Mouse (Mus musculus) MEL (cell line): ENCODE measurements at regions not wholly inside any gene's neighbourhood (a gene's known extent, or its start where the extent isn't known, plus 50 kb on each side); places are given as distances from the start of the nearest gene placed in this dataset.

Experiments used
- DNase-seq: peaks from one replicate; pipeline ENCODE4 v3.0.0; 2011; ENCODE audit warnings: low read depth, low spot score
- H3K27ac ChIP-seq: 2 replicates; pipeline ENCODE4 v1.5.1; 2012; ENCODE audit warnings: low read depth, mild to moderate bottlenecking, control low read depth, low read length, moderate library complexity; ENCODE audit not compliant: control insufficient read depth
- H3K27me3 ChIP-seq, 2 experiments: fragments of 150-350 bp in 1 of 2; sonication (generic) in 1 of 2; 2 replicates each; pipeline ENCODE4 v1.6.1; 2012; ENCODE audit warnings: low read length in 2 of 2, mild to moderate bottlenecking in 2 of 2, improper control_type of control experiment in 1 of 2, moderate library complexity in 1 of 2; ENCODE audit not compliant: insufficient read depth in 2 of 2, control insufficient read depth in 1 of 2
- H3K36me3 ChIP-seq, 2 experiments: 2 replicates each; pipeline ENCODE4 v1.6.1; 2012 to 2014; ENCODE audit warnings: low read length in 2 of 2, improper control_type of control experiment in 1 of 2, inconsistent platforms in 1 of 2, mild to moderate bottlenecking in 1 of 2; ENCODE audit not compliant: insufficient read depth in 2 of 2, control insufficient read depth in 1 of 2
- H3K4me1 ChIP-seq, 2 experiments: fragments of 150-350 bp in 1 of 2; sonication (generic) in 1 of 2; 2 replicates each; pipeline ENCODE4 v1.6.1; 2012; ENCODE audit warnings: low read length in 2 of 2, improper control_type of control experiment in 1 of 2, mild to moderate bottlenecking in 1 of 2; ENCODE audit not compliant: insufficient read depth in 2 of 2, control insufficient read depth in 1 of 2
- H3K4me3 ChIP-seq, 2 experiments: fragments of 150-350 bp in 1 of 2; sonication (generic) in 1 of 2; 2 replicates each; pipeline ENCODE4 v1.5.1; 2012; ENCODE audit warnings: low read depth in 2 of 2, low read length in 2 of 2, mild to moderate bottlenecking in 2 of 2, moderate library complexity in 2 of 2, control low read depth in 1 of 2, improper control_type of control experiment in 1 of 2; ENCODE audit not compliant: control insufficient read depth in 1 of 2, insufficient read depth in 1 of 2
- H3K79me2 ChIP-seq: 2 replicates; pipeline ENCODE4 v1.6.1; 2012; ENCODE audit warnings: mild to moderate bottlenecking, low read length, moderate library complexity; ENCODE audit not compliant: control insufficient read depth, poor library complexity, insufficient read depth
- H3K9ac ChIP-seq: 2 replicates; pipeline ENCODE4 v1.6.1; 2012; ENCODE audit warnings: low read depth, mild to moderate bottlenecking, control low read depth, low read length, moderate library complexity; ENCODE audit not compliant: control insufficient read depth, poor library complexity, severe bottlenecking
- H3K9me3 ChIP-seq: fragments of 150-350 bp; sonication (generic); replicated peaks from 2 replicates; pipeline ENCODE4 v1.6.1; 2012; ENCODE audit warnings: mild to moderate bottlenecking, low read length, improper control_type of control experiment, moderate library complexity; ENCODE audit not compliant: insufficient read depth
- BHLHE40 ChIP-seq: IDR thresholded peaks from 2 replicates; pipeline ENCODE4 v1.6.1; 2012; ENCODE audit warnings: low read depth, mild to moderate bottlenecking, inconsistent platforms, low read length, improper control_type of control experiment, borderline replicate concordance
- CHD1 ChIP-seq: IDR thresholded peaks from 2 replicates; pipeline ENCODE4 v1.6.1; 2012; ENCODE audit warnings: low read depth, mild to moderate bottlenecking, inconsistent platforms, low read length, improper control_type of control experiment
- CHD2 ChIP-seq: IDR thresholded peaks from 2 replicates; pipeline ENCODE4 v1.6.1; 2011; ENCODE audit warnings: low read length, improper control_type of control experiment
- CTCF ChIP-seq, 3 experiments: IDR thresholded peaks in 2 of 3; conservative IDR thresholded peaks in 1 of 3; 2 replicates each; pipeline ENCODE4 v1.5.1; 2011 to 2012; ENCODE audit warnings: low read length in 3 of 3, low read depth in 2 of 3, mild to moderate bottlenecking in 2 of 3, improper control_type of control experiment in 1 of 3, inconsistent platforms in 1 of 3, mixed read lengths in 1 of 3, moderate library complexity in 1 of 3; ENCODE audit not compliant: control insufficient read depth in 1 of 3, insufficient read depth in 1 of 3, poor library complexity in 1 of 3, severe bottlenecking in 1 of 3
- E2F4 ChIP-seq: IDR thresholded peaks from 2 replicates; pipeline ENCODE4 v1.6.1; 2011; ENCODE audit warnings: low read depth, low read length, improper control_type of control experiment, borderline replicate concordance
- EP300 ChIP-seq, 2 experiments: IDR thresholded peaks; 2 replicates each; pipeline ENCODE4 v1.6.1; 2011; ENCODE audit warnings: improper control_type of control experiment in 2 of 2, low read length in 2 of 2, low read depth in 1 of 2, mild to moderate bottlenecking in 1 of 2
- ETS1 ChIP-seq: IDR thresholded peaks from 2 replicates; pipeline ENCODE4 v1.6.1; 2012; ENCODE audit warnings: low read depth, mild to moderate bottlenecking, inconsistent platforms, low read length, improper control_type of control experiment, moderate library complexity
- GABPA ChIP-seq: IDR thresholded peaks from 2 replicates; pipeline ENCODE4 v1.6.1; 2012; ENCODE audit warnings: low read depth, mild to moderate bottlenecking, inconsistent platforms, low read length, improper control_type of control experiment, moderate library complexity
- GATA1 ChIP-seq: IDR thresholded peaks from 2 replicates; pipeline ENCODE4 v1.6.1; 2011; ENCODE audit warnings: low read depth, low read length, improper control_type of control experiment
- HCFC1 ChIP-seq: IDR thresholded peaks from 2 replicates; pipeline ENCODE4 v1.6.1; 2012; ENCODE audit warnings: low read depth, mild to moderate bottlenecking, inconsistent platforms, low read length, improper control_type of control experiment, moderate library complexity
- JUND ChIP-seq: IDR thresholded peaks from 2 replicates; pipeline ENCODE4 v1.6.1; 2011; ENCODE audit warnings: low read depth, mild to moderate bottlenecking, improper control_type of control experiment, low read length
- KAT2A ChIP-seq: conservative IDR thresholded peaks from 2 replicates; pipeline ENCODE4 v1.6.1; 2012; ENCODE audit warnings: low read depth, low read length, improper control_type of control experiment, inconsistent platforms
- MAFK ChIP-seq: IDR thresholded peaks from 2 replicates; pipeline ENCODE4 v1.6.1; 2011; ENCODE audit warnings: low read depth, mild to moderate bottlenecking, low read length, improper control_type of control experiment, borderline replicate concordance
- MAX ChIP-seq: IDR thresholded peaks from 2 replicates; pipeline ENCODE4 v1.6.1; 2011; ENCODE audit warnings: low read length, improper control_type of control experiment
- MAZ ChIP-seq: IDR thresholded peaks from 2 replicates; pipeline ENCODE4 v1.6.1; 2012; ENCODE audit warnings: low read depth, mild to moderate bottlenecking, inconsistent platforms, low read length, improper control_type of control experiment
- MYC ChIP-seq: IDR thresholded peaks from 2 replicates; pipeline ENCODE4 v1.6.1; 2011; ENCODE audit warnings: low read depth, mild to moderate bottlenecking, low read length, improper control_type of control experiment, moderate library complexity
- NRF1 ChIP-seq: IDR thresholded peaks from 2 replicates; pipeline ENCODE4 v1.6.1; 2014; ENCODE audit warnings: low read depth, mild to moderate bottlenecking, inconsistent platforms, low read length, improper control_type of control experiment, moderate library complexity; ENCODE audit not compliant: poor library complexity, insufficient read depth, severe bottlenecking
- POLR2A ChIP-seq, 2 experiments: IDR thresholded peaks; 2 replicates each; pipeline ENCODE4 v1.6.1; 2011 to 2012; ENCODE audit warnings: low read length in 2 of 2, mild to moderate bottlenecking in 2 of 2, control low read depth in 1 of 2, improper control_type of control experiment in 1 of 2, low read depth in 1 of 2, moderate library complexity in 1 of 2; ENCODE audit not compliant: control insufficient read depth in 1 of 2, insufficient read depth in 1 of 2, poor library complexity in 1 of 2
- POLR2AphosphoS2 ChIP-seq: IDR thresholded peaks from 2 replicates; pipeline ENCODE4 v1.6.1; 2011; ENCODE audit warnings: low read length, improper control_type of control experiment
- RAD21 ChIP-seq: IDR thresholded peaks from 2 replicates; pipeline ENCODE4 v1.6.1; 2011; ENCODE audit warnings: mild to moderate bottlenecking, low read depth, low read length, improper control_type of control experiment
- RCOR1 ChIP-seq: IDR thresholded peaks from 2 replicates; pipeline ENCODE4 v1.6.1; 2012; ENCODE audit warnings: low read depth, mild to moderate bottlenecking, inconsistent platforms, low read length, improper control_type of control experiment
- SMC3 ChIP-seq: IDR thresholded peaks from 2 replicates; pipeline ENCODE4 v1.6.1; 2011; ENCODE audit warnings: low read depth, low read length, improper control_type of control experiment
- TAL1 ChIP-seq: IDR thresholded peaks from 2 replicates; pipeline ENCODE4 v1.6.1; 2012; ENCODE audit warnings: mild to moderate bottlenecking, inconsistent platforms, low read length, moderate library complexity, mixed read lengths
- TBP ChIP-seq: IDR thresholded peaks from 2 replicates; pipeline ENCODE4 v1.8.0; 2011; ENCODE audit warnings: low read depth, low read length, improper control_type of control experiment
- TCF12 ChIP-seq: IDR thresholded peaks from 2 replicates; pipeline ENCODE4 v1.6.1; 2014; ENCODE audit warnings: low read depth, mild to moderate bottlenecking, inconsistent platforms, low read length, improper control_type of control experiment, moderate library complexity
- UBTF ChIP-seq: IDR thresholded peaks from 2 replicates; pipeline ENCODE4 v1.6.1; 2012; ENCODE audit warnings: low read depth, mild to moderate bottlenecking, inconsistent platforms, low read length, improper control_type of control experiment, moderate library complexity, borderline replicate concordance; ENCODE audit not compliant: insufficient read depth
- USF1 ChIP-seq: IDR thresholded peaks from 2 replicates; pipeline ENCODE4 v1.6.1; 2014; ENCODE audit warnings: low read depth, mild to moderate bottlenecking, inconsistent platforms, low read length, improper control_type of control experiment, moderate library complexity
- USF2 ChIP-seq, 2 experiments: IDR thresholded peaks; 2 replicates each; pipeline ENCODE4 v1.6.1; 2011 to 2012; ENCODE audit warnings: improper control_type of control experiment in 2 of 2, low read length in 2 of 2, borderline replicate concordance in 1 of 2, inconsistent platforms in 1 of 2, low read depth in 1 of 2, mild to moderate bottlenecking in 1 of 2; ENCODE audit not compliant: insufficient read depth in 1 of 2
- ZC3H11A ChIP-seq: IDR thresholded peaks from 2 replicates; pipeline ENCODE4 v1.6.1; 2012; ENCODE audit warnings: low read depth, mild to moderate bottlenecking, inconsistent platforms, low read length, improper control_type of control experiment
- ZMIZ1 ChIP-seq: IDR thresholded peaks from 2 replicates; pipeline ENCODE4 v1.6.1; 2012; ENCODE audit warnings: low read depth, mild to moderate bottlenecking, inconsistent platforms, low read length, improper control_type of control experiment, moderate library complexity

- Histone ChIP-seq H3K36me3 (no peaks in the 10 kb centered on the region), H3K4me1 (no peaks in the 10 kb centered on the region), H3K27me3 (no peaks in the 10 kb centered on the region), H3K79me2 (no peaks in the 10 kb centered on the region), H3K27ac (no peak overlapping the region), H3K9me3 (no peaks in the 10 kb centered on the region), H3K4me3 (no peak overlapping the region), H3K9ac (no peak overlapping the region)
- no peak for DNase-seq
- TF ChIP-seq HCFC1, result no peak
- TF ChIP-seq GATA1, result no peak
- no peak for TF ChIP-seq NRF1
- no peak for TF ChIP-seq KAT2A
- TF ChIP-seq E2F4, result no peak
- TF ChIP-seq MAZ, result no peak
- no peak for TF ChIP-seq RCOR1
- TF ChIP-seq EP300 (IDR thresholded peaks at IDR 0.05; ENCODE audit: low read depth in 1 of 2, low read length in 2 of 2), result no peak
- TF ChIP-seq POLR2A (IDR thresholded peaks at IDR 0.05; ENCODE audit: control insufficient read depth in 1 of 2, insufficient read depth in 1 of 2, low read depth in 1 of 2, low read length in 2 of 2, poor library complexity in 1 of 2), result no peak
- TF ChIP-seq POLR2AphosphoS2, result no peak
- TF ChIP-seq CHD1, result no peak
- TF ChIP-seq JUND, result no peak
- no peak for TF ChIP-seq ZMIZ1
- TF ChIP-seq MAX, result no peak
- TF ChIP-seq CHD2, result no peak
- no peak for TF ChIP-seq UBTF
- no peak for TF ChIP-seq SMC3
- no peak for TF ChIP-seq ZC3H11A
These were observed 820.7 kb upstream of the Adgrl2 start for GRCm38 (mm10) chr3:149811036-149811435.

- Histone ChIP-seq H3K9ac (no peak overlapping the region), H3K4me3 (no peak overlapping the region), H3K79me2 (no peaks in the 10 kb centered on the region), H3K27me3 (no peaks in the 10 kb centered on the region), H3K36me3 (no peaks in the 10 kb centered on the region), H3K9me3 (no peaks in the 10 kb centered on the region), H3K4me1 (no peaks in the 10 kb centered on the region), H3K27ac (no peak overlapping the region)
- TF ChIP-seq MYC (no peak), TAL1 (no peak), ETS1 (no peak), TCF12 (no peak), MAFK (no peak), JUND (no peak), CTCF (IDR thresholded peaks at IDR 0.05 in 2 of 3, conservative IDR thresholded peaks at IDR 0.05 in 1 of 3; ENCODE audit: control insufficient read depth in 1 of 3, insufficient read depth in 1 of 3, low read depth in 2 of 3, low read length in 3 of 3, poor library complexity in 1 of 3, severe bottlenecking in 1 of 3) (no peak), RCOR1 (no peak), USF2 (IDR thresholded peaks at IDR 0.05; ENCODE audit: borderline replicate concordance in 1 of 2, insufficient read depth in 1 of 2, low read depth in 1 of 2, low read length in 2 of 2) (no peak), ZC3H11A (no peak), RAD21 (no peak), GABPA (no peak), BHLHE40 (no peak), CHD1 (no peak), HCFC1 (no peak), TBP (no peak), ZMIZ1 (no peak), EP300 (IDR thresholded peaks at IDR 0.05; ENCODE audit: low read depth in 1 of 2, low read length in 2 of 2) (no peak), USF1 (no peak)
- no peak for DNase-seq
These were observed 815.0 kb upstream of the Adgrl2 start for GRCm38 (mm10) chr3:149805345-149805744.
